In genomic region chr1:172602326-172602725, GRCm38 (mm10) we compare ENCODE assay signal across 26 mouse cellular contexts. TPM values are rescaled to one million over a fixed set of nuclear protein-coding genes. Genes with fewer than 3 reads are reported as not detected.
"Had no signal": no experiment of that assay in that cellular context is flagged by ENCODE, and none has a peak within 500 bp of the region (broad histone marks: within the 10 kb centered on the region; RNA-seq: fewer than 3 reads in every experiment).

TSS of gene Fcrl6 (minus strand) at chr1:172602551.

- ATAC-seq: hindbrain, embryonic 16.5 days; inflammation-experienced regulatory T-cells, adult 6 months; intestine, embryonic 15.5 days; intestine, postnatal 0 days; liver, embryonic 12.5 days had no signal

- DNase-seq: gastrocnemius, adult 2 months; gastrocnemius, postnatal 10 days; gastrocnemius, postnatal 25 days; heart, postnatal 4 days; kidney, adult 18-20 months; kidney, adult 8-10 months; kidney, postnatal 14 days; kidney, postnatal 36 days; layer of hippocampus, postnatal 36 days; left cerebral cortex, postnatal 4 days had no signal

RNA-seq across cellular contexts. Expression of gene Fcrl6, which starts in this region (rescaled TPM):
- total RNA-seq: gastrocnemius, adult 2 months; gastrocnemius, postnatal 10 days; gastrocnemius, postnatal 25 days; gastrocnemius, postnatal 4 days; granulocyte monocyte progenitor cell, adult 5-6 weeks; heart, adult 8-10 months; heart, postnatal 25 days; heart, postnatal 4 days; layer of hippocampus, adult 2 months; layer of hippocampus, postnatal 14 days; layer of hippocampus, postnatal 36 days; left cerebral cortex, adult 18-20 months; left cerebral cortex, adult 8-10 months; left cerebral cortex, postnatal 10 days; left cerebral cortex, postnatal 25 days; left cerebral cortex, postnatal 4 days; liver, adult 2 months had no signal
